Mouse (Mus musculus) intestine, postnatal 0 days (tissue): ENCODE data around the gene Fgf15. TPM values are rescaled to one million over a fixed set of nuclear protein-coding genes. Genes with fewer than 3 reads are reported as not detected.

Experiments
- ATAC-seq: fragments of 200-750 bp; cut with Nextera tagmentation; 2 replicates; pipeline ENCODE4 v1.8.0; 2017; ENCODE audit warnings: mild to moderate bottlenecking, moderate TSS enrichment, moderate library complexity
- H3K27ac ChIP-seq: fragments of 300-500 bp; sonication (generic); 2 replicates; pipeline ENCODE4 v1.5.1; 2014; ENCODE audit warnings: mild to moderate bottlenecking, low read depth, low read length, moderate library complexity
- H3K27me3 ChIP-seq: fragments of 300-500 bp; sonication (generic); replicated peaks from 2 replicates; pipeline ENCODE4 v1.6.1; 2014; ENCODE audit warnings: low read length, mixed read lengths; ENCODE audit not compliant: control insufficient read depth, insufficient read depth
- H3K36me3 ChIP-seq: fragments of 300-500 bp; sonication (generic); 2 replicates; pipeline ENCODE4 v1.6.1; 2014; ENCODE audit warnings: mild to moderate bottlenecking, moderate library complexity; ENCODE audit not compliant: control insufficient read depth, insufficient read depth
- H3K4me1 ChIP-seq: fragments of 300-500 bp; sonication (generic); replicated peaks from 2 replicates; pipeline ENCODE4 v1.6.1; 2014; ENCODE audit warnings: antibody characterized with exemption, low read length, mixed read lengths; ENCODE audit not compliant: control insufficient read depth, insufficient read depth
- H3K4me2 ChIP-seq: fragments of 300-500 bp; sonication (generic); replicated peaks from 2 replicates; pipeline ENCODE4 v1.6.1; 2014; ENCODE audit warnings: low read depth, mild to moderate bottlenecking, moderate library complexity
- H3K4me3 ChIP-seq: fragments of 300-500 bp; sonication (generic); 2 replicates; pipeline ENCODE4 v1.5.1; 2014; ENCODE audit warnings: low read depth, low read length
- H3K9ac ChIP-seq: fragments of 300-500 bp; sonication (generic); 2 replicates; pipeline ENCODE4 v1.6.1; 2014; ENCODE audit warnings: mild to moderate bottlenecking, low read depth, low read length
- H3K9me3 ChIP-seq: fragments of 300-500 bp; sonication (generic); 2 replicates; pipeline ENCODE4 v1.6.1; 2016; ENCODE audit warnings: mixed run types; ENCODE audit not compliant: control insufficient read depth
- CTCF ChIP-seq: sonication (generic); IDR thresholded peaks from 2 replicates; pipeline ENCODE4 v1.5.1; 2016; ENCODE audit warnings: low read depth, mild to moderate bottlenecking, control low read depth, antibody characterized with exemption, moderate library complexity
- WGBS: fragments of 180-500 bp; shearing (Covaris S2); extraction: QIAGEN DNeasy Blood & Tissue Kit; methylation state at CpG from one replicate; pipeline ENCODE4 v1.1.7; 2014; 5-methylcytosine and 5-hydroxymethylcytosine counted together
- polyA plus RNA-seq: library from polyadenylated mRNA; unstranded; fragments of >200 nt; fragmentation: Nextera tagmentation; extraction: Ambion mirVana; gene quantifications from 2 replicates; pipeline ENCODE4 v1.2.1, GENCODE M21; 2015

Gene Fgf15
- polyA plus RNA-seq, 1 experiment from 2014 or later = 51.7 TPM

DNA sequence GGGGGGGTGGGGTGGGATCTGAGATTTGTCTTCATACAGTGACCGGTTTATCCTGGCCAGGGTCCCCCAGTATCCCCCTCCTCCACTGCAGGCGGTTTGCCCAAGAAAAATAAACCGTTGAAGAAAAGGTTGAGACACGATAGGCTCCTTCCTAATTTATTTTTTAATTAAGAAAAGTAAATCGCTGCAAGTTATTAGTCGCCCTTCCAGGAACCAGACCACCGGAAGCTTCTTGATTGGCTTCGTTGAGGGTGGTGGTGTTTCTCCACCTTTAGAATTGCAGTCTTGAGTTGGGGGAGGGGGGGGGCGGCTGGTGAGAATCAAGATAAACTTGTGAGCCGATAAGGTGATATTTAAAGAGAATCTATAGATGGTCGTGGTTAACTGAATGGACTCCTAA, 44.3 kb downstream of the Fgf15 start:
- no peak overlapping the region for H3K27ac ChIP-seq
- no peak for ATAC-seq
- H3K9me3 ChIP-seq = no peaks in the 10 kb centered on the region
- H3K4me3 ChIP-seq = peak overlapping the region; percentile 64; the same call in 1 of the 2 replicates
- 0 out of 2 replicates have a peak, but pooled peaks cover 7% of the 10 kb centered on the region for H3K36me3 ChIP-seq
- peaks cover 9% of the 10 kb centered on the region; the same call in 1 of the 2 replicates for H3K27me3 ChIP-seq
- peak overlapping the region; percentile 92 for H3K4me2 ChIP-seq
- H3K9ac ChIP-seq = no peak overlapping the region
- WGBS = 5% methylated on average over 11 of the region's 11 CpGs
- no peak for TF ChIP-seq CTCF
- H3K4me1 ChIP-seq = peaks cover 22% of the 10 kb centered on the region

DNA sequence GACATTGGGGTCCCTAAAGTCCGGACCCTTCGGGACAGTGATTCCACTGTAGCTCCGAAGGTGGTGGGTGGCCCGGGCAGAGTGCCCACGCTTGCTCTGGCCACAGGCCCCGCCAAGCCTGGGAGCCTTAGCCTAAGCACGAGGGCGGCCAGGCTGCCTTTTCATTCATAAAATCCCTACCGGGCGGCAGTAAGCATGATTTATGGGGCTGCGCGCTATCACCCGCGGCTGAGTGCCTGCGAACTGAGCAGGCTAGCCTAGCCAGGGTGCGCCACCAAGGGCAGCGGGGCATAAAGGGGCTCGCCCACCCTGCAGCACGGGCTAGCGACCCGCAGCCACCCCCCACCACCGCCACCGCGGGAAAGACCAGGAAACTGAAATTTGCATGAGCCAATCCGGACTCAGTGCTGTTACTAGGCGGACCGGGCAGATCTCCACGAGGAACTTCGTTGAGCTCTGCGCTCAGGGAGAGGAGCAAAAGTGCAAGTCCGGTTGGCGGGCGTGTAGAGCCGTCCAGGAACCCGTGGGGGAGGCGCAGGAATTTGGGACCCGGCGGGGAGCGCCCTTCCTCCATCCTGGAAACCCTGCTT, 45.0 kb downstream of the Fgf15 start:
- no peak for TF ChIP-seq CTCF
- Histone ChIP-seq H3K9me3 (no peaks in the 10 kb centered on the region), H3K27me3 (peaks cover 9% of the 10 kb centered on the region; the same call in 1 of the 2 replicates), H3K4me1 (peaks cover 22% of the 10 kb centered on the region), H3K4me3 (peak overlapping the region; percentile 57), H3K27ac (peak overlapping the region; percentile 41; the same call in 1 of the 2 replicates), H3K36me3 (0 out of 2 replicates have a peak, but pooled peaks cover 3% of the 10 kb centered on the region), H3K9ac (peak overlapping the region; percentile 49), H3K4me2 (peak overlapping the region; percentile 92)
- peak; percentile 63 for ATAC-seq
- WGBS = under 1% methylated on average over 39 of the region's 39 CpGs

DNA sequence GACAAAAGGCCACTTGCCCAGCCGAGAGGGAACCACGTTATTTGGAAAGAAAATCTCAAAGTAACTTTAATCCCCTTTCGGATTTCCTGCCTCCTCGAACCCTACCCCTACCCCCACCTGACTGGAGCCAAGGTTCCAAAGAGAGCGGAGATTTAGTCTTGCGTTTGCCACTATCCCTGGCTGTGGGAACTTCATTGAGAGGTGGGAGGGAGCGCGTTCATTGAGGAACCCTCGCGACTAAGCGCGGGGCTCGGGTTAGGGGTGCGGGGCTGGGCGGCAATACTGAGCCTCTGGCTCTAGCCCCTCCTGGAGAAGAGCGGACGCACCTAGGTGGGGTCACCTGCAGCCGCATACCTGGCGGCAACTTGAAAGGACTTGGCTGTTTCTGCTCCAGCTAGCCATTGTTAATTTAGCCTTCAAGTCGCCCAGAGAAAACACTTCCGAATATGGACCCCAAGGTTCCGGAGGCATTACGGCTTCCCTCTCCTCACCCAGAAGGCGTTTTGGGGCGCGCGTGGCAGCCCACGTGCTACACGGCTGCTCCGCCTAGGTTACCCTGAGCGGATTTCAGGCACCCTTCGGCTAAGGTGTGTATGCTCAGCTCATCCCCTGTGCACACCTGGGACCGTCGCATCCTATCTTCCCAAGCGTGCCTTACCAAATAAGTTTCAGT, 45.9 kb downstream of the Fgf15 start:
- no peak for ATAC-seq
- no peaks in the 10 kb centered on the region for H3K9me3 ChIP-seq
- under 1% methylated on average over 35 of the region's 35 CpGs for WGBS
- no peak overlapping the region; the same call in 1 of the 2 replicates for H3K27ac ChIP-seq
- H3K36me3 ChIP-seq = no peaks in the 10 kb centered on the region
- no peak overlapping the region for H3K9ac ChIP-seq
- peaks cover 9% of the 10 kb centered on the region; the same call in 1 of the 2 replicates for H3K27me3 ChIP-seq
- H3K4me3 ChIP-seq = peak overlapping the region; percentile 57
- peak overlapping the region; percentile 92 for H3K4me2 ChIP-seq
- peaks cover 22% of the 10 kb centered on the region for H3K4me1 ChIP-seq
- no peak for TF ChIP-seq CTCF

DNA sequence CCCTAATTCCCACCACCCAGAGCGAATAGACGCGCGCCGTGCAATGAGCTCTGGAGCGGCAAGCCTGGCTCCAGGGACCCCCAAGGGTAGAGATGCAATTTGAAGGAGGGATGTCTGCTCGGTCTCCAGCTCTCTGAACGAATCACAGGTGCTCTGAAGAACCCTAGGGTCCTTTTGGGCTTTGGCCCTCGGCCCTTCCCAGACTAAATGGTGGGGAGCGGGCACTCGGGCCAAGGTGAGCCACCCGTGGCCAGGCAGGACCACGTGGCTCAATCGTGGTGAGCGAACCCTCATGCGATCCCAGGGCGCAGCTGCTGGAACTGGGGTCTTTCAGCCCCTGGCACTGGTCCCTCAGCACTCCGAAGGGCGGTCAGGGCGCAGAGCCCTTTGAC, 46.4 kb downstream of the Fgf15 start:
- H3K9me3 ChIP-seq = no peaks in the 10 kb centered on the region
- H3K36me3 ChIP-seq = no peaks in the 10 kb centered on the region
- no peak for TF ChIP-seq CTCF
- H3K27ac ChIP-seq = no peak overlapping the region
- no peak for ATAC-seq
- 3% methylated on average over 20 of the region's 20 CpGs for WGBS
- H3K9ac ChIP-seq = no peak overlapping the region
- peak overlapping the region; percentile 57 for H3K4me3 ChIP-seq
- peaks cover 22% of the 10 kb centered on the region for H3K4me1 ChIP-seq
- peaks cover 9% of the 10 kb centered on the region; the same call in 1 of the 2 replicates for H3K27me3 ChIP-seq
- H3K4me2 ChIP-seq = peak overlapping the region; percentile 92

DNA sequence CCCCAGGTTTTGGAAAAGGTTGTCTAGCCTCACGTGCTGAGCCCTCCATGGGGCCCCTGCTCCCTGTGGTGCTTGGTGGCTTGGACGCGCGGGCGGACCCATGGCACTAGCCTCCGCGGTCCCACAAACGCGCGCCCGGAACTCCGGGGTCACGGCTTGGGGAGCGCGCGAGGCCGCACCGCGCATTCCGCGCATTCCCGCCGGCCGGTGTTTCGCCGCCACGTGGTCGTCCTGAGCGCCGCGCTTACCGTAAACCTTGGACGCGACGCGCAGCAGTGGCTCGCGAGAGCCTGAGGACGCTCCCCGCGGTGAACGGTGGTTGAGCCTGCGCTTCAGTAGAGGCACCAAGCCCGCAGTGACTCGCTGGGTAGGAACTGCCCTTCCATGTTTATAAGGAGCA, 46.9 kb downstream of the Fgf15 start:
- WGBS = under 1% methylated on average over 44 of the region's 45 CpGs
- Histone ChIP-seq H3K27me3 (peaks cover 9% of the 10 kb centered on the region; the same call in 1 of the 2 replicates), H3K9me3 (no peaks in the 10 kb centered on the region), H3K9ac (no peak overlapping the region), H3K36me3 (no peaks in the 10 kb centered on the region), H3K27ac (no peak overlapping the region), H3K4me1 (peaks cover 22% of the 10 kb centered on the region), H3K4me3 (peak overlapping the region; percentile 57), H3K4me2 (peak overlapping the region; percentile 92)
- TF ChIP-seq CTCF = peak; percentile 63
- ATAC-seq = peak; percentile 50

Other genes with a start within 250 kb of the Fgf15 start
- gene Ano1, start 144.6 kb upstream of the Fgf15 start, polyA plus RNA-seq = 9.0 and 9.3 TPM in 2 replicates
- not detected in 2 replicates for gene Fgf3, start 58.4 kb upstream of the Fgf15 start, polyA plus RNA-seq
- not detected in 2 replicates for gene Fgf4, start 49.2 kb upstream of the Fgf15 start, polyA plus RNA-seq
- gene LTO1, start 18.6 kb downstream of the Fgf15 start, polyA plus RNA-seq = 16.2 and 21.1 TPM in 2 replicates
- 41.5 and 42.9 TPM in 2 replicates for gene Ccnd1, start 43.4 kb downstream of the Fgf15 start, polyA plus RNA-seq